Mouse (Mus musculus) spleen, postnatal 4 days (tissue): Measurements from ENCODE around the gene Mcm5.

Experiments used
- DNase-seq, 2 experiments: peaks; one replicate each; pipeline ENCODE4 v3.0.0; 2022; ENCODE audit warnings: low spot score in 2 of 2

Gene Mcm5

DNA sequence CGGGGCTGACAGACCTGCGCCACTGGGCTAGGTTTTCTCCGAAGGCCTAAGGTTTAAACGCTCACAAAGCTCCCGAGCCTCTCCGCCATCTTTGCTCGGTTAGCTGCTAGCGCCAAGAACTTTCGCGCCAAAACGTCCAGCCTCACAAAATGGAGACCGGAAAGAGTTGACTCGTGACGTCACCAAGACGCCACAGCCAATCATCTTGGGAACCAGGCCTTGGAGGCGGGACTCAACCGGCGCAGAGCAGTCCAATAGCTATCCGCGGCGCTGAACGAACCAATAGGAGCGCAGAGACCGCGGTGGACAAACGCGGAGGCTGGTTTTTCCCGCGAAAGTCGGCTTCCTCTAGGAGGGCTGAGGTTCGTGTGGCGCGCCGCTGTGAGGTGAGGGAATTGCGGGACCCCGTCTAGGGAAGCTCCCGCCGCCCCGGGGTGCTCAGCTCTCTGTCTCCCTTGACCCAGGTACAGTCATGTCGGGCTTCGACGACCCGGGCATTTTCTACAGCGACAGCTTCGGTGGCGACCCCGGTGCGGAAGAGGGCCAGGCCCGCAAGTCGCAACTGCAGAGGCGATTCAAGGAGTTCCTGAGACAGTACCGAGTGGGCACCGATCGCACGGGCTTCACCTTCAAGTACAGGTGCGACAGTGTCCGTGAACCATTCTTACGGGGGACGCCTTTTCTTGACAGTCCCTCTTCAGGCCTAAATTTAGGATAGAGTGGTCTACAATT, at the start of gene Mcm5:
TSS of gene Mcm5 (plus strand) at position 334 of the 732 bp plus-strand sequence.
- peak; percentile 99 for DNase-seq

DNA sequence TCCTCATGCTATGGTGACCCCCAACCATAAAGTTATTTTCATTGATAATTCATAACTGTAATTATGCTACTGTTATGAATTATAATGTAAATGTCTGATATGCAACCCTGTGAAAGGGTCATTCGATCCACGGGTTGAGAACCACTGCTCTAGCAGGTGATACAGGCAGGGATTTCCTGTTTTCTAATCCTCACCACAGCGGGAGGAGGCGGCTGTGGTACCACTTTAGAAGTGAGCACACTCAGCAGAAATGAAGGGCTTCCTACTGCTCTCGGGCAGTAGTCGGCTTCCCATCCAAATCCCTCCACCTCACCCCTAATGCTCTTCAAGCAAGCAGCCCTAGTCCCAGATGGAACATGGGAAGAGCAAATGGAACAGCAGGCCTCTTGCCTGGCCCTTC, 49.3 kb upstream of the Mcm5 start:
- no peak for DNase-seq

DNA sequence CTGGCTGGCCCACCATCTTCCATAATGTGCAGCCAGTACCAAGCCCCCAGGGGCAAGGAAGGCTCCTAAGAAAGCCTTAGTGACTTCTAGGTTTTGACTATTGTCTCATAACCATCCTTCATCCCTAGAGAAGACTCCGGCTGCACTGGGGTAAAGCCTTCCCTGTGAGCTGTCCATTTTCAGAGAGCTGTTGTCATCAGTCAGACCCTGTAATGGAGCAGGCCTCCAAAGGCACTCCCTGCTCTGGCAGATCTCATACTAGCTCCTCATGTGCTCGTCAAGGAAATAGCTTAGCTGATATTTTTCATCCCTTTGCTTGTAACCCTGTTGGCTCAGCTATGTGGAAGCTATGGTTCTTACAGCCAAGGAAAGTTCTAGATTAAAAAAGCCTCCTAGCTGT, 48.6 kb upstream of the Mcm5 start:
- DNase-seq = no peak

DNA sequence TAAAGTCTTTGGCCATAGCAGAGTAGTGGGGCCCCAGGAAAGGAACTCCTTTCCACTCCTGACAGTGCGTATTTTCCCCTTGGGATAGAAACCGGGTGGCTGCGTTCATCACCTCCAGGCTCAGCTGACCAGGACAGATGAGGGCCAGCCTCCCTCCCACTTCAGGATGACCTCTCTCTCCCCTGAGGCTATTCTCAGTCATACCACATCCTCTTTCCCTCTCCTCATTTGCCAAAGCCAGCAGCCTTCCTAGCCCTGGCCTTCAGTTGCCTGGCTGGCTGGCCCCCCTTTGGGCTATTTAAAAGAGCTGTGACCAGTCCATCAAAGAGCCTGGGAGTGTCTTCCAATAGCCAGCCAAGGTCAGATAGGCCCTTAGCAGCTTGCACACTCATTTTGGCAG, 46.1 kb upstream of the Mcm5 start:
- DNase-seq = no peak

DNA sequence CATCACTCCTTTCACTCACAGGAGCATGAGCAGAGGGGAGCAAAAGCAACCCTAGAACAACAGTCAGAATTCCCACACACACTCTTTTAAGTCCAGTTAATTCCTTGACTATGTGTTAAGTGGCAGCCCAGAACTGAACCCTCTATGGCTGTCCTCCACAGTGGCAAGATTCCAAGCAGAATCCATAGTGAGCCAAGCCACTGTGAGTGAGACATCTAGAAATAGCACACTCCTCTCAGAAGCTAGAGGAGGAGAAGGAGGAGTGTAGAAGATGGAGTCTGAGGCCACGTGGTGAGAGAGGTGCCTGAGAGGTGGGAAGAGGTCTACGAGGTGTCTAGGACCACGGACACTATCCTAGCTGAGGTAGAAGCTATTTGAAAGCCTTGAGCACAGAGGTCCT, 44.6 kb upstream of the Mcm5 start:
- DNase-seq = no peak

DNA sequence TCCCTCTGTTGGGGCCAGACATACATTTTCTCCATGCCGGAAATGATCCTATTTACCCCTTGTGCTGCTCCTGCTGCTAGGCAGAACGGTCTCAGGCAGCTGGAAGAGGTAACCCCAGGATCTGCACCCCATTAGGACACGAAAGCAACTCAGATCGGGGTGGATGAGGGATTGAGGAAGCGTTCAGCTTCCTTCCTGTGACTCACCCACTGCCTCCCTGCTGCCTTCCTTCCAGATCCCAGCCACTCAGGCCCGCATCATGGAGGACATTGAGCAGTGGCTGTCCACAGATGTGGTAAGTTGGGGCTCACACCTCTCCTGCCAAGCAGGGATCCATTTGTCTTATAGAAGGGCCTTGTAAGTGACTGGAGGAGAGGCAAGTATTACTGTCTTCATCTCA, 42.1 kb upstream of the Mcm5 start:
- DNase-seq = no peak

DNA sequence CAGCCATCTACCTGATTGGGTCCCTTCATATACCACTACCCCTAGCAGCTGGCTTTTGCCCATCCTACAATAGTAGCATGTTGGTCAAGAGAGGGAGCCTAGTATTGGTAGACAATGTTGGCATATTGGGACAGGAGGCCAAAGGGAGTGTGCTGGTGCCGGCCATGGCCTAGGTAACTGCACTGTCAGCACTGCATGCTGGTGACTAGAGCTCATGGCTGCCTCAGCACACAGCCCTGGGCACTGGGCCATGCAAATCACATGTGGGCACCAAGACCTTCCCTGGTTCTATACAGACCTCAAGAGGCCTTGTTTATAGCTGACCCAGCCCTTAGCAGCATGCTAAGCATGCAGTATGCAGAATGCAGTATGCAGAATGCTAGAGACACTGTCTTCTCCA, 39.1 kb upstream of the Mcm5 start:
- no peak for DNase-seq

DNA sequence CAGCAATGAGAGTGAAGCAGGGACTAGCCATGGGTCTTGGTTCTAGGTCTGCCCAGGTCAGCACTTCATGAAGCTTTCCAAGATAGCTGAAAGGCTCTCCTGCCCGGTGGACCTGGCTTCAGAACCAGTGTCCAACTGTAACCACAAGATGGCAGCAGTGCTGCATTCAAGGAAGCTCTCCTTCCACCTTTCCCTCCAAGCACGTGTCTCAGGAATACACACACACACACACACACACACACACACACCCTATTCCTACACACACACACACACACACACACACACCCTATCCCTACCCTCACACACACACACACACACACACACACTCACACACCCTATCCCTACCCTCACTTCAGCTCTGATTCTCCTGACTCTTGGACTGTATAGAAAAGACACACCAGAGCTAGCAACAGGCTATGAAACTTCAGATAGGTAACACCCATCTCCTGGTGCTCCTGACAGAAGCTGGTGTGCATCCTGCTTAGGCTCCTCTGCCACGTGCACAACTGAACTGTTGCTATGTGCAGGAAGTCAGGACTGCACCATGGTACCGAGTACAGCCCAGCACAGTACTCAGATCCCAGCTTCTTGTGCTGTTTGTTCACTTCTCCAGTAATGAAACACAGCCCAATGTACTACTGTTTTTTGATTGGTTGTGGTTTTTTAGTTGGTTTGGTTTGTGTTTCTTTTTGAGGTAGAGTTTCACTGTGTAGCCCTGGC, 37.6 kb upstream of the Mcm5 start:
- DNase-seq = peak; percentile 76 to 86

DNA sequence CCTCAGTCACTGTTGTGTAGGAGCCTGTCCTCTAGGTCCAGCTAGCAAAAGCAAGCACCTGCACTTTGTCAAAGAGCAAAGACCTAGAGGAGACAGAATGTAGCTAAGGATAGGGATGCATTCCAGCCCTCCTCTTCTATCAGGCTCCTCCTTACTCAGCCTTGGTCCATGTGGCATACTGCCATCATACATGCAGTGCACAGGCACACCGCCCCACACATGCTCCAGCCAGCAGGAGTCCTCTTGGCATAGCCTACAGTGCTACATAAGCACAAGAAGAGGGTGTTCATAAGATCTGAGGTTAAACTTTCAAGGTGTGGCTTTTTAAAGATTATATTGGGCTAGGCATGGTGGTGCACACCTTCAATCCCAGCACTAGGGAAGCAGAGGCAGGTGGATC, 34.5 kb upstream of the Mcm5 start:
- no peak for DNase-seq

DNA sequence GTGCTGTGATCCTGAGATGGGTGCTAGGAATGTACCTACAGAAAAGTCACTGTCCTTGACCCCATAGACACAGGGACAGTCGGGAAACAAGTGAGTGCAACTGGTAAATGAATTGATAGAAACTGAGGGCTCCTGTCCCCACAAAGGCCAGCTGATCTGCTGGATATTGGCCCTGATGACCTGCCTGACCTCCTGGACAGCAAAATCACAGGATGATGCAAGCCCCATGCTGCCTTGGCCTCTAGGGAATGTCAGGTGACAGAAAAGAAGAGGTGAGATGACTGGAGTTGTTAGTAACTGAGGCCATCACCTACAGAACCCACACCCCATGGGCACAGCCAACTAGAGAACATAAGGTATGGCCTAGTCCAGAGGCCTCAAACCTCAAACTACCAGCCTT, 31.2 kb upstream of the Mcm5 start:
- no peak for DNase-seq

DNA sequence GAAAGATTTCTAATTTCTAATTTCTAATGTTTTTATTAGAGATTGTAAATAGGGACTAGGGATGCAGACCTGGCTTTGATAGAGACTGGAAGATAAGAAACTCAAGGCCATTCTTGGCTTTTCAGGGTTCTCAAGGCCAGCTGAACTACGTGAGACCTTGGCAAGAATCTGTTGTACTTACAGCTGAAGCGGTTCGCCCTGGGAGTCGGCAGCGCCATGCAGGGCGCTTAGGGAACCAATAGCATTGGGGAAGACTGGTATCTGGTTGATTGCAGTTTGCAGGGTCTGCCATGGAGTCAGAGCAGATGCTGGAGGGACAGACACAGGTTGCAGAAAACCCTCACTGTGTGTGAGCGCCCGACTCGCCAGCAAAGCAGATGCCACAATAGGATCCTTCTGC, 30.5 kb upstream of the Mcm5 start:
- DNase-seq = no peak

DNA sequence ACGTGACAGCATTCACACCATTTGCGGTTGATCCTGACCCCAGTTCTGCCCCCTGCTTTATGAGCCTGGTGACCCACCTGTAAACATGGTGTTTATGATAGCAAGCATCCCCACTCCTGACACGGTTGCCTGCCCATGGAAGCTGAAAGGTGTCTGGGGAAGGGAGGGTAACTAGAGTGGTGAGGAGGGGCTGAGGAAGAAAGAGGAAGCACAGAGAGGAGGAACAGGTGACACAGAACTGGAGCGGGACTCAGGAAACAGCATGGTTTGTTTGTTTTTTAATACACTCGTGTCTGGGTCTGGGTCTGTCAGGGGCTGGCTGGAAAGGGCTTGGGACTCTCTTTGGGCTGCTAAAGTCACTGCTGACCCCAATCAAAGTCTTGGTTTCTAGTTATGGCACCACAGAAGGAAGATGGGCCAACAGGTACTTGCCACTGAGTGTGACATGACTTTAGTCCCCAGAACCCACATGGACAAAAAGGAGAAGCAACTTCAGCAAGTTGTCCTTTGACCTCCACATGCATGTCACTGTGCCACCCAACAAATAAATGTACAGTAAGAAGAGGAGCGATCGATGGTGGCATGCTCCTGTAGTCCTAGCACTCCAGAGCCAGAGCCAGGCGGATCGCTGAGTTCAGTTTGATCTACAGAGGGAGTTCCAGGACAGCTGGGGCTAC, 27.9 kb upstream of the Mcm5 start:
- no peak for DNase-seq

DNA sequence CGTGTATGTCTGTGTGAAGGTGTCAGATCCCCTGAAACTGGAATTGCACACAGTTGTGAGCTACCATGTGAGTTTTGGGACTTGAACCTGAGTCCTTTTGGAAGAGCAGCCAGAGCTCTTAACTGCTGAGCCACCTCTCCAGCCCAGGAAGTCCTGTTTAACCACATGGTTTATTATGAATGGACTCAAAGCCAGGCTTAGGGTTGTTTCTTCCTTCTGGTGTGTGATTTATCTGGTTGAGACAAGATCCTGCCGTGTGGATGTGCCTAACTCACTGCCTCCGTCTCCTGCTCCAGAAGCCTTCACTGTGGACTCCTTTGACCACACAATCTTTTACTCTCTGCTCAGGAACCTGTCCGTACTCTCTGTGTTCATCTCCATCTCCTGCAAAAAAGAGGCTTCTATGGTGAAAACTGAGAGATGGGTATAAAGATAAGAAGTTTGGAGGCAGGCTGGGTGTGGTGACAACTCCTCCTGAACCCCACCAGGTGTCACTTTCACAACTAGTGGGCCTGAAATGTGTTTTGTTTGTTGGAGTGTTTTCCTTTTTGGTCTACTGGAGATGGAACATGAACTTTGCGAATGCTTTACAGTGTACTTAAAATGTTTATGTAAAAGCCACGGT, 27.1 kb upstream of the Mcm5 start:
- DNase-seq = no peak

DNA sequence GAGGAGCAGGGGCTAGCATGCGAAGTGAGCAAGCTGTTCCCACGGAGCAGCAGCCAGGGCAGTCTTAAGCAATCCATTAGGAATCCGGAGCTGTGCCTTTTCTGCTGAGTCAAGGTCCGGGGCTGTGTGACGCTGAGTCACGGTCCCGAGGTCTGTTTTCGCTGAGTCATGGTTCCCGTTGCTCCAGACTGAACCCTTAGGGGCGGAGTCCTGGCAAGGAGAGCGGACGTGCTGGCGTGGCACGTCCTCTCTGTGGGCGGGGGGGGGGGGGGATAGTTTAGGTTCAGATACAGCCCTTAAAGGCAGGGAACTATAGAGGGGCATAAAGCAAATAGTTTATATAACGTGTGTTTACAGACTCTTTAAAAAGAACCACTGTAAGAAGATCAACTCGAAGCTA, 25.5 kb upstream of the Mcm5 start:
- peak; percentile 92 for DNase-seq

DNA sequence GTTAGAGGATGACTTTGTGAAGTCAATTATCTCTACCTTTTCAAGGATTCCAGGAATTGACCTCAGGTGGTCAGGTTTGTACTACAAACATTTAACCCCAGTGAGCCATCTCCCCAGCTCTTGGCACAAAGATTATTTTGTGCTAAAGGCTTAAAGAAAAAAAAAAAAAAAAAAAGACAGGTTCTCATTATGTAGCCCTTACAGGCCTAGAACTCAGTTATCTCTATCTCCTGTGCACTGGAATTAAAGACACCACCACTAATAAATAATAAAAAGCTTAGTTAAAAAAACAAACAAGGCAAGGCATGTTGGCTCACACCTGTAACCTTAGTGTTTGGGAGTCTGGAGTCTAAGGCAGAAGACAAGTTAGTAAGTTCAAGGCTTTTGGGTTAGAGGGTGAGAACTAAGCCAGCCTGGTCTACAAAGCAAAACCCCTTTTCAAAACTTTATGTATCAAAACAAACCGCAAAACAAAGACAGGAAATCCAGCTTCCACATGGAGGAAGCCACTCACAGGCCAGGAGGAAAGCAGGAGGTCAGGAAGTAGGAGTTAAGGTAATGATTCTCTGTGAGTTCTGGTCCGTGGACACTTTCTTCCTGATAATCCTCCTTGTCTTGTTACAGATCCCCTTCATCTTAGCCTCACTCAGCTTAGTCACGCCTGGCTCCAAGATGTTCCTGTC, 24.8 kb upstream of the Mcm5 start:
- no peak for DNase-seq

DNA sequence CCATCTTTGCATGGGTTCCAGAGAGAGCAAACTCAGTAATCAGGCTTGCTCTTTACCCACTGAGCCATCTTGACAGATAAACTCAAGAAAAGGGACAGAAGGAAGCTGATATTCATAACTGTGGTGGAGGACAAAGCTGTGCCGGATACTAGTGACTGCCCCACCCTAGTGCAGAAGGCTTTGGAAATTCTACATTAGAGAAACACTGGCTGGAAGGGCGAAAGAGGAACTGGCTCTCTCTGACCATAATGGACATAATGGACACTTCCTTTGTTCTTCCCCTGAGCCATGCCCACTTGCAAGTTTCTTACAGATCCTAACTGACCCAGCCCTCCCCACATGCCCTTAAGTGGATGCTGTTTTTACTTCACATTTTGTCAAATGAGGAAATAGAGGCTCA, 23.4 kb upstream of the Mcm5 start:
- no peak for DNase-seq

DNA sequence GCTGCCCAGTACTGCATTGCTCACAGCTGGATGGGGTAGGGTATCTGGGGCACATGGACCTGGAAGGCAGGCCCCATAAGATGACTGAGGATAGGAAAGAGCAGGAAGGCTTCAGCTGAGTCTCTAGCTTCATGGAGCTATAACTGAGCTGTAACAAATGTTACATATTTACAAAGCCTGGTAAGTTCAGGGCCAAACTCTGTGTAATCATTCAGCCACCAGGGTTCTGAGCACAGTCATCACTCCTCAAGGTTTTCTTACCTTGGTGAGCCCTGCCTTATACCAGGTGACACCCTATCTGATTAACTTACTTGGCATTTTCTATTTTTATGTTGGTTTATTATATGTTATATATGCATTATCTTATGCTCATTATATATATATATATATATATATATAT, 22.2 kb upstream of the Mcm5 start:
- DNase-seq = no peak

DNA sequence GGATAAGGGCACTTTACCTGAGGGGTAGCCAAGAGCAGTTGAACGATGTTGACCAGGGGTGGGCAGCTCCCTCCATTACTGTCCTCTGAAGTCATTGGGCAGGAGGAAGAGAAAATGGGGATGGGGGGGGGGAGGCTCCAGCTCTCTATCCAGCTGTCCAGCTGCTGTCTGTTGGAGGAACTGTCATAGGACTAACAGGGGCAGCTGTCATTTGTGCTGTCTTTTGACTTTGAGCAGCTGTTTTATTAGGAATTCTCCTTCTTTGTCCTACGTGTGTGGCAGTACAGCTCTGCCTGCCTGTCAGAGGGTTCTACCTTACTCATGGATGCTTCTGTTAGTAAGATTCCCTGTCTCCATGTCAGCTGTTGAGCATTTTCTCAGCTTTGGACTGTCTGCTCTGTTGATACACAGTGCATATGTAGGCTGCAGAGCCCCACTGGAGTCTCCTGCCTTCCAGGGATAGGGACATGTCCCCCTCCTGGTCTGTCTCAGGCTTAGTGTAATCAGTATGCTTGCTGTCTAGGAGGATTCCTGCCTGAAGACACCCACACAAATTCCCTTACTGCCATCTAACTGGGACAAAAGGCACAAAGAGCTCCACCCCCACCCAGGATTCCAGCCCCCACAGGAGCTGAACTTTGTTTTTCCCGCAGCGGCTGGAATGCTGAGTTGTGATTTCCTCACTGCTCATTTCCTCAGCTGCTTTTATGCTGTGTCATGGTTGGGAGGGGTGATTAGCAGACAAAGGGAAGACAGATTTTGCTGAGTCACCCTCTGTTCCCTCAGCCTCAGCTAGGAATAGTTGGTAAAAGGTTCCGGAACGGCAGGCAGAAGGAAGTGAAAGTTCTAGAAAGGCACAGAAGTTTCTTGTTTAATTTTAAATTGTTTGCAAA, 20.1 kb upstream of the Mcm5 start:
- DNase-seq = peak in 1 of 2 experiments; percentile 46

DNA sequence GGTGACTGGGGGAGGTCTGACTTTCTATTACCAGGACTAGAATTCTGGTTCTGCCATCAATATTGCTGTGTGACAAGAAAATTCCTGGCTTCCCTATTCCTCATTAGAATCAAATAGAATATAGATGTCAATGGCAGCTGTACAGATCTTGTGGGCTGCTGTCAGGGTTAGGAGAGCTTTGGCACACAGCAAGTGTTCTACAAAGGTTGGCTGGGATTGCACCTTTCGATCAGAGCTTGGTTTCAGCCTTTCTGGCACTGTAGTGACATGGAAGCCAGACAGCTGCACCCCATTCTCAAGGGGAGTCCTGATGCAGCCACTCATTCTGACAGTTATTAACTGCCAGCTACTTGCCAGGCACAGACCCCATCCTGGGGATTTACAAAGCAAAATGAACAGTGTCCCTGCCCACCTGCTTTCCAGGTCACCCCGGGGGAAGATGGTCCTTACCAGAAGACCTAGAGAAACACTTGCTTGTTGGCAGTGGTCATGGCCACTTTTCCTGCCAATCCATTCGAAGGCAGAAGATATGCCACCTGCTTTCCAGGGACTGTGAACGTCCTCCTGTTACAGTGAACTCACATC, 18.5 kb upstream of the Mcm5 start:
- no peak for DNase-seq

DNA sequence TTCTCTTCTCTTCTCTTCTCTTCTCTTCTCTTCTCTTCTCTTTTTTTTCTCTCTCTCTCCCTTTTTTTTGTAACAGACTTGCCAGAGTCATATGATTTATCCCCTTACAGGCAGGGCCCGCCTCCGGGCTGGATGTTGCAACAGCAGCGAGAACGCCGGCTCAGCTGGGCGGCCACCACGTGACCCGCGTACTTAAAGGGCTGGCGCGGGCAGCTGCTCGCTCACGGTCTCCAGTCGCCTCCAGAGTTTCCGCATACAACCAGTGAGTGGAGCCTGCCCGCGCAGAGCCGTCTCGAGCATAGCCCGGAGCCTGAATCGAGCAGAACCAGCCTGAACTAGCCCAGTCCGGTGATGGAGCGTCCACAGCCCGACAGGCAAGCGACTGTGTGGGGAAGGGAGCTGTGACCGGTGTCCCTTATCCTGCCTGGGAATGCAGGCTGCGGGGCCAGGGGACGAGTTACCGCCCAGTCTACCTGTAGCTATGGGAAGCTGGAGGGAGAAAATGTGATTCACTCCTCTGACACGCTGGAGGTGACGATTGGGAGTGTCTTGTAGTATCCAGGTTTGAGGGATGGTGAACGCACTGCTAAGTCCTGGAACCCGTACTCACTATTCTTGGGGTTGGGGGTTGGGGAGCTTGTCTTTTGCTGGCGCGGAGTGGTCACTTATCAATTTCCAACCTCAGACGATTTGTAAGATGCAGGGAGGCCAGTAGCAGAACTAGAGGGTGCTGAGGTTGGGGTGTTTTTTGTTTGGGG, 15.8 kb upstream of the Mcm5 start, which contains the start of gene Hmox1:
TSS of gene Hmox1 (plus strand) at position 223 of the 758 bp plus-strand sequence.
- DNase-seq = peak; percentile 79 to 88
